Mouse (Mus musculus): ENCODE measurements around the gene Glce.

Gene Glce

DNA sequence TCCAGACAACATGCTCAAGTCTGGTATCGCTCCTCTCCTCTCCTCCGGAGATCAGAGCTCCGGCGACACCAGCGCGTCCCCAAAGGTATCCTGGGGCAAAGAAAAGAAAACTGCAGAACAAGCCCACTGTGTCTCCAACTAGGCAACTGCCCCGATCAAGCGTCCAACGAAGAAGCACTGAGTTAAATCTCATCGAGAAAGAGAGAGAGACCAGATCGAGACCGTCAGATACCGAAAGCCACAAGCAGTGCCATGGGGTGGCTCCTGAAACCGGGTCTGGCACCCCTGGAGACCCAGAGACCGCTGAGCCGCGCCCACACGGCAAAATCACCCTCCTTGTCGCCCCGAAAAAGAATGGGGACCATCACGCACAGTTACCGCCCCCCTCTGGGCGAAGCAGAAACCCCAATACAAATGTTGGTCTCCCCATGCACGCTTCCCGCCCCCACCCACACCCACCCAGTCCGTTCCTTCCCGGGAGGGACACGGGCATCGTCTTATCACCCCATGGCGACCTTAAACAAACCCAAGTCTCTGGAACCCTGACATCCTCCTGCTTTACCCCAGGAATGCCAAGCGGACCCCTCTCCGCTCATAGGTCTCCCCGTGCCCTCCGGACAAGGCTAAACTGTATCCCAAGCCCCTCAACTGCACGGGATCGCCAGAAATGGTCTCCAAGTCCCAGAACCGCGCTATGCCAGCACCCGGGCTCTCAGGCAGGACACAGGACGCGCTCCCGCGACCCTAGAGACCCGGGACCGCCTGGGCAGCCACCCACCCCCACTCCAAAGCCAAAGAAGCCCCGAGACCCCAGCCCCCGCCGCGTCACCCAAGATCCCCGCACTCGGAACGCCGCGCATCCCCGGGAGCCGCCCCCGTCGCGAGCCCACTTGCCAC lies 656 bp downstream of the Glce start:
- DNase-seq, result peak; percentile 6 to 52

DNA sequence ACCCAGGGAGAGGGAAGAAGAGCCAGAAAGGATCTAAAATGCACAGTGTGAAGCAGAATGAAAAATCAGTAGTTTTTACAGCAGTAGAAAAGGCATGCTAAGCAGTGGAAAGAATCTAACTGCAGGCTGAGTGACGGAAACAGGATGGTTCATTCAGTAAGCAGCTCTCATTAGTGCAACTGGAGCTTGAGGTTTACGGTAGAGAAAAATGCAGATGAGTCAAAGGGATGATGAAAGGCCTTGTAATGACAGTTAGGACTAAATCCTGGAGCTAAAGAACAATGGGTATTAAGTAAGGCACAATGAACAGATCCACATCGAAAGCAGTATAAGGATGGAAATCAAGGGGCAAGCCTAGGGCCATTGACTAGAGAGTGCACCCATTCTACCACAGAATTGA lies 3.7 kb downstream of the Glce start:
- DNase-seq, result no peak

DNA sequence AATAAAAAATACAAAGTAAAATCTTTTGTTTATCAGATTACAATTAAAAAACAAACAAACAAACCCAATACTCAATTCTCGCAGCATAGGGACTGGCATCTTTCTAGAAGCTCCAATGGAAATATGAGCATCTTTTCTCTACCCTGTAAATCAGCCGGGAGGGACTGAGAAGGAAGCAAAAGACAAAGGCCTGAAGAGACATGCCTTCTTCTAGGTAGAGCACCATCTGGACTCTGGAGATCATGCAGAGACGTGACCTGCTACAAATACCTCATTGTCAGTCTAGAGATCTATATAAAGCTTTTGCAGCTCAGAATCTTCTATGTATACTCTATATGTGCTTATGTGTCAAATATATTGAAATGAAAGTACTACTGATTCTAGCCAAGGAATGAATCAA lies 6.6 kb downstream of the Glce start:
- no peak for DNase-seq

DNA sequence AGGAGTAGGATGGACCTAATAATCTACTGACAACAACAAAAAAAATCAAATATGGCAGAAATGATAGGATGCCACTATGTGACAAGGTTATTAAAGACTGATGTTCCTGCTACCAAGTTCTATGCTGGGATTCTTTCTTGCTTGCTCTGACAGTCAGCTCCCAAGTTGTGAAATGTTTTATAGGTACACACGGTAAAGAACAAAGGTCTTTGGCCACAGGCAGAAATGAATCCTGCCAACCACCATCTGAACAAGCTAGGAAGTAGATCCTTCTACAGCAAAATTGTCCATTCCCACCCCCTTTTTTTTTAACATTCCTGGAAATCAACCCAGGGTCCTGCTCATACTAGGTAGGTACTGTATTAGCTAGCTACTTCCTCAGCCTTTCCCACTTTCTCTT lies 25.9 kb downstream of the Glce start:
- DNase-seq, result no peak

DNA sequence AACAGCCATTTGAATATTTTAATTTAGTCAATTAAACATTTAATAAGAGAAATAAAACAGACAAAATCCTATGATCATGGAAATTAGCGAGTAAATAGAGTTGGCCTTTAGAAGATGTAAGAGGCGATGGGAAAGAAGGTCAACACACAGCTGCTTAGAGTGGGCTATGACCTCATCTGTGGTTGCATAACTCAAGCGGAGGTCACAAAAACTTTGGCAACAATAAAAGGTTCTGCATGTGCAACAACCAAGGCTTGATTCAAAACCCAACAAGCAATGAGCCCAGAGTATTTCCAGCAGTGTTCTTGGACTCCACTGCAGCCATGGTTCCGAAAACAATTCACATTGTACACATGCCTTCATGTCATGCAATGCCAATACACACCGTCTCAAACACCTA lies 30.9 kb downstream of the Glce start:
- DNase-seq, result peak; percentile 11 to 35

DNA sequence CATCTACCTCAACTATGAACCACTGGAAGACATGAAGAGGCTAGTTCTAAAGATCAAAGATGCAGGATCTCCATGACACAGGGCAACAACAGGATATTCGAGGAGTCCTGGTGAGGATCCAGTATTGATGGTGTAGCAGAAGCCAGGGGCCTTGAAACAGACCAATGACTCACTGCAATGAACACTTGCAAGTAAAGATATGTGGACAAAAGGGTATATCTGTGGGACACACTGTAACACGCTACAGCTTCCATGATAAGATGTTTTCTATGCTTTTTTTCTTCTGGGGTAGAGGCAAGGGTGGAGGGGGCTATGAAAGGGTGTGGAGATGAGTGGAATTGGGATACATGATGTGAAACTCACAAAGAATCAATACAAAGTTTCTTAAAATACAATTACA lies 36.9 kb downstream of the Glce start:
- DNase-seq, result no peak

DNA sequence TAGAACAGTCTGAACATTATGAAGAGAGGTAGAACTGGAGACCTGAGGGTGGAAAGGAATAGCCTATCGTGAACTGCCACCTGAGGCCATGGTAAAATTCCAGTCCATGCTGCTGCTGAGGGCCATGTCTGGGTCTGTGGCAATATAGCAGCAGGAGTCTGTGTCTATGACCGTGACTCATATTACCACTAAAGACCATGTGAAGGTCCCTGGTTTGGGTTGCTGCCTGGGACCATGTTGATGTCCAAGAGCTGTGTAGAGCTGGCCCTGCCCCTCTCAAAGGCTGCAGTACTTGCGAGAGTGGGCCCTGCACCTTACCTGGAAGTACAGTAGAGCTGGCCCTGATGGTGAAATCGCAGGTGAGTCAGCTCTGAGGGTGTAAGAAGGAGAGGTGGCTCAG lies 37.6 kb downstream of the Glce start:
- DNase-seq, result no peak

DNA sequence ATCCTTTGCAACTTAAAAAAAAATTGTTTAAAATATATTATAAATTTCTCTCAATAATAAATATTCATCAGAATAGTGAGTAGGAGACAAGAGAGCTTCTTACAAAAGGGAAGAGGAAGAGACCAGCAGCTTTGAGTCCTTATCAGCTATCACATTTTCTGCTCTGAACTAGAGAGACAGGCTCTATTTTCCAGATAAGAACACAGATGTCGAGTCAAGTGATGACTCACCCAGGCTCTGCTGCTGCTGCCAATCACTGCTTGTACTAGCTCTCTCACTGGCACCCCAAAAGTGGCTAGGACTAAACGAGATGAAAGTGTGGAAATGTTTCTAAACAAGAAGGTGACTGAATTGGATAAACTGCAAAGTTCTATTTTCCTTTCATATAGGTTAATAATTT lies 39.5 kb downstream of the Glce start:
- DNase-seq, result no peak

DNA sequence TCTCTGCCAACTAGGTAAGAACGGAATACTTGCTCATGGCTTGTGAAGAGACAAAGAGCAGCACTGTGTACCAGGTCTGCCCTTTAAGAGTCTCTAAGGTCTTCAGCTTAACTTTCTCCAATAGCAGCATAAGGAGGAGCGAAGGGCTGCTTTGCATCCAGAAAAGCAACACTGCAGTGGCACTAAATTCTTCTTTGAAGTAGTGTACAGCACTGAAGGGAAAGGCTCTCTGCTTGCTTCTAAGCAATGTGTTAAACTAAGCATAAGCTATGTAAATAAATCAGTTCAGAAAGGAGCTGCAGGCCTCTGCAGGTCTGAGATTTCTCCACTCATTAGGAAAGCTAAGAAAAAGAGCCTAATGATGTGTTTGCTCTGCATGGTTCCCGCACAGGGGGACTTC lies 40.9 kb downstream of the Glce start:
- DNase-seq, result no peak

DNA sequence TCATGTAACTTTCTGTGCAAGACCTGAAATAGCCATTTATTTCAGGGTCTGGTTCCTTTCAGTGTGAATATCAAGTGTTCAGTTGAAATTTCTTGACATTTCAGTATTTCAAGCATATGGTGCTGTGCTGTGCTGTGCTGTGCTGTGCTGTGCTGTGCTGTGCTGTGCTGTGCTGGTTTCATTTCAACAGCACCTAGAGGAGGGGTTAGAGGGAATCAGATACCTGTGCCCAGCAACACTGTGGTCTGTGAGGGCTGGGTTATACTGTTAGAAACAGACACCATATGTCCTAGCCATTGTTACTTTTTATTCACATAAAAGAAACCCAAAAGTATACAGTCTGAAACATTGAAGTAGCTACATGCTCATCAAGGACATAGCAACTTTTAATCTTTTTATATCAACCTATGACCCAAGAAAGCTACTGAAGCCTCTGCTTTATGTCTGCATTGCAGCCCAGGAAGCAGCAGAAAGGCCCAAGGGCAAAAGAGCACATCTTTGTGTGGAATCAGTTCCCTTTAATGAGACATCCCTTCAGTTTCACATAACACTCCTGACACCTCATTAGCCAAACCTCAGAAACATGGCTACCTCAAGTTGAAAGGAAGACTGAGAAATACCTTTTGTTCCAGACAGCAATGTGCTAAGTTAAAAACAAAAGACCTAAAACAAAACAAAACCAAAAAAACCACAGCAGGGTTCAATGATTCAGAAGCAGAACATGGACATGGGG lies 42.3 kb downstream of the Glce start:
- DNase-seq, result no peak

DNA sequence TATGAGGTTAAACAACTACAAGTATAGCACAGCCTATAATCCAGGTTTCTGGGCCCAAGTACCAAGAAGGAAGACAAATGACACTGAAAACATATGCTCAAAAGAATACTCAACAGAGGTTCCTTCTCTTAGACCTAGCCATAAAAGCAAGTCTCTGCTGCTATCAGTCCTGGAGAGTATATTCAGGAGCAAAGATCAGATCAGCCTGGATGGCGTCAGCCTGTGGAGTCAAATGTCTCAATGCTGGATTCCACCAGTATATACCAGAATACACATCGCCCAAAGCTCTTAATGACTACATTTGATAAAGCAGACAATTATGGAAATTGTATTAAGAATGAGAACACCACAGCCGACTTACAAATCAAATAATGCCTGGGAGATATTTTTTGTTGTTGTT lies 60.2 kb downstream of the Glce start:
- no peak for DNase-seq

DNA sequence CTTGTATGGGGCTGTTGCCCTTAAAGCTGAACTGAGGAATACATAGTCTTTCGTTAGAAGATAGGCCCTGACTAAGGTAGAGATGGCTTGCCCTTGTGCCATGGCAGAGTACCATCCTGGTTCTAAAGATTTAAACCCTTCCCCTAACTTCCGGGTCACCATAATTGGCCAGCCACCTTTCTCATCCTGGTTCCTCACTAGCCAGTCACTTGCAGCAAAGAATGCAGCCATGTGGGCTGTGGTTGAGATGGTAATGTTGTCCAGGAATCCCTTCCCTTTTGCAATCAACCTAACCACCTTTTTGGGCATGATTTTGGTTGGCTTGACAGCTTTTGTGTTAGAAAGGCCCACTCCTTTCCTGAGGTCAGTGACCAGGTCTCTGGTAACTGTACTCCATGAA lies 62.0 kb downstream of the Glce start:
- no peak for DNase-seq

DNA sequence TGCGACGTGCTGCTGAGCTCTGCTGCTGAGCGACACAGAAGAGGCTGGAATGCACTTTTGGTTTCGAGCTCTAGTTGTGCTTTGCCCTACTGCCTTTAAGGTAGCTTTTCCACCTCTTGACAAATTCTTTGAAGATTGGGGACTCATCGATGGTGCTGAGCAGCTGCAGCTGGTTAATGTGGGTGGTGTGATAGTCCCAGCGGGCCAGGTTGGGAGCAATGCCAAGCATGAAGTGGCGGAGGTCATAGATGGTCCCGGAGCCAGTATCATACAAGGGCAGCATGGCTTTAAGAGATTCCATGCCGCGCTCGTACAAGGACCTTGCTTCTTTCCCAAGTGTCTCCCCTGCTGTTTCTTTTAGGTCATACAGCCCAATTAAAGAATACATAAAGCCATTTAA lies 62.5 kb downstream of the Glce start:
- no peak for DNase-seq

DNA sequence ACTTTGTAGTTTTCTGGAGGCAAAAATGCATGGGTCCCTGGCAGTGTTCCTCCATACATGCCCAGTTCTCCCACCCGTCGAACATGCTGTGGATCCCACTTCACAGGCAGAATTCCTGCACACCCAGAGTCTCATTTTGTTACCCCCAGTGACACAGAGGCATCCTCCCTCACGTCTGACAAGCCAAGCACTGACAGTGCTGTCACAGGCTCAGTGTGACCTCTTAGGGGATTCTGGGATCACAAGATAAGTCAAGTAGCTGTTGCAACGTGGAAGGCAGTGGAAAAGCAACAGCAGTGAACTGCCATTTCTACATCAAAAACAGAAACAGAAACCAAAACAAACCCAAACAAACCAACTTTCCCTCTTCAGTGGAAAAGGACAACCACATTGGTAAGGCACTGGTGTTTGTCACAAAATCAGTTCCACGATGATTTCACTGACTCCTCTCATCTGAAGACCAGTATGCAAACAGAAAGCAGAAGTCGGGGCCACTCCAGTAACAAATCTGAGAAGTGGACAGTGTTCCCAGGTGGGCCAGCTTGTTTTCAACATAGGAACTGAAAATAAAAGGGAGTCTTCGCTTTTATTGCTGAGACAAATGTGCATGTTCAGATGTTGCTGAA lies 64.5 kb downstream of the Glce start:
- DNase-seq, result no peak

DNA sequence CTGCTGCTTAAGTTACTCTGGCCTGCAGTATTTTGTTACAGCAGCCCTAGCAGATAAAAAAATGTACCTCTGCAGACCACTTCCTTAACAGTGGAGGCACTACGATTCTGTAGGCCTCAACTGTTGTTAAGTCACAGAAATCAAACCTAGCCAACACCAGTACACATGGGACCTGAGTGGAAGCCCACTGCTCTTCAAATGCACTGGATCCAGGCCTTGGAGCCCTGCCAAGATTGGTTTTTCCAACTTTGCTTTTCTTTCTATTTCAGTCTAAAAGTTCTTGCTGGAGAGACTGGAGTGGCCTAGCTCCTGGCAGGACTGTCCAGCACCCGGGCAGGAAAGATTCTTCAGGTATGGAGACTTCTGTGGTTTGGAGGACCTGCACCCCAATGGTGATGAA lies 66.2 kb downstream of the Glce start:
- DNase-seq, result no peak

DNA sequence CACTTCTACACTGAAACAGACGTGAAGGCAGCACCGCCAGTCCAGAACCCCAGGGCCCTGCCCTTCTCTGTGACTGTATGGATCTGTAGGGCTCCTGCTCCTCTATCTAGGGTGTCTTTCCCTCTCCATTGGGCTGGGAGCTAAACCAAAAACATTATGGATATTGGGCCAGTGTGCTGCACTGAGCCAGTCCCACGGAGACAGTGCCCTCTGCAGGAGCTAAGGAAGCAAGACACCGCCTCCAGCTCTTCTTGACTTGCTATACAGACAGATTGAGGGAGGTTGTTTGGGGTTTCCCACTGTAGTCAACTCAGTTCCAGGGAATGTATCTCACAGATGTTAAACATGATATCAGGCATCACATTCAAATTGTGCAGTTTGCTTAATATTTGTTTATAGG lies 71.7 kb downstream of the Glce start:
- DNase-seq, result peak; percentile 40 to 61

DNA sequence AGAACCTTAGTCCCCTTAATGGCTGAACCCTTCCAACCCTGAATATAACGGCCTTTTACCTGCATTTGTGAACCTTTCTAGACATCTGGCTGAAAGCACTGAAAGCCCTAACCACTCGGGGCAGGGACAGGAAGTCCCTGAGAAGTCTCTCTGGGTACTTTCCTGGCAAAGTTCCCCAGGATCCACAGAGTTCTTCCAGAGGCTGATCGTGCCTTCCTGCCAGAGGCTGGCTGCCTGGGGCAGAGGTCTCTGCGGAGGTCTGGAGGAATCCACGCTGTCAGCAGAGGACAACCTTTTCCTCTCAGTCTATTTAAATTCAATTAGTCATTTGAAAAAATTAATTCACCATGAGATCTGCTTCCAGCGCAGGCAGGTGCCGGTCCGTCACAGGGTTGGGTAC lies 73.3 kb downstream of the Glce start:
- DNase-seq, result peak; percentile 56 to 67

DNA sequence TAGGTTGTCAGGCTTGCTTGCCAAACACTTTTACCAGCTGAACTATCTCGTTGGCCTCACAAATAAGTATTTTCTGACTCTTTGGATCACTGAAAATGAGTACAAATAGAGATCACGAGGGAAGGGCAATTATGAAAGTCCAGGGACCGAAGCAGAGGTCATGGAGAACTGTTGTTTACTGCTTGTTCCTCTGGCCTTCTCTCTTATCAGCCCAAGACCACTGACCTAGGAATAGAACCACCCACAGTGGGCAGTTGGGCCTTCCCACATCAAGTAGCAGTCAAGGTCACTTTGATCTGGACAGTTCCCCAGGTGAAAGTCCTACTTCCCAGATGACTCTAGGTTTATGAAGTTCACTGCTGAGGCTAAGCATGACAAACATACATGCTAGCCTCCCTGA lies 80.3 kb downstream of the Glce start:
- no peak for DNase-seq

DNA sequence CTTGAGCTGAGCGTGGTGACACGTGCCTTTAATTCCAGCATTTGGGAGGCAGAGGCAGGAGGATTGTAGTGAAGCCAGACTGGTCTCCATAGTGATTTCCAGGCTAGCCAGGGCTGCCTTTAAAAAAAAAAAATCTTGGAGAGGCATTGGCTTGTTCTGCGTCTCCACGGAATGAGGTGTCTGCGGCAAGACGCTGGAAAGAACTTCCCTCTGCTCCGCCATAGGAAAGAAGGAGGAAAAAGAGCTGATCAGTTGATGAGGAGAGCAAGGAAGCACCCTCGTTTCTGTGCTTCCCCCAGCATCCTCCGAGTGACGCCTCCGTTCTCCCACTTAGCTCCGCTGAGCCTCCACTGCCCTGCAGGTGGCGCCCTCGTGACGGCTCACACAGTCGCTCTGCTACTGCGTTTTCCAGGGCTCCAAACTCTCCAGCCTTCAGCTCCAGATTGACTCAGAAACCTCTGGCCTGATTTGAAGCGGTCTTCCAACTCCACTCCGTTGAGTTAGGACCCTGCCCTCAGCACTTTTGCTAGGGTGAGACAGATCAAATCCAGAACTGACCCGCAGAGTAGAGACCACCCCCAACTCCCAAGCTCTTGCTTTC lies 82.3 kb downstream of the Glce start:
- peak; percentile 81 to 96 for DNase-seq

DNA sequence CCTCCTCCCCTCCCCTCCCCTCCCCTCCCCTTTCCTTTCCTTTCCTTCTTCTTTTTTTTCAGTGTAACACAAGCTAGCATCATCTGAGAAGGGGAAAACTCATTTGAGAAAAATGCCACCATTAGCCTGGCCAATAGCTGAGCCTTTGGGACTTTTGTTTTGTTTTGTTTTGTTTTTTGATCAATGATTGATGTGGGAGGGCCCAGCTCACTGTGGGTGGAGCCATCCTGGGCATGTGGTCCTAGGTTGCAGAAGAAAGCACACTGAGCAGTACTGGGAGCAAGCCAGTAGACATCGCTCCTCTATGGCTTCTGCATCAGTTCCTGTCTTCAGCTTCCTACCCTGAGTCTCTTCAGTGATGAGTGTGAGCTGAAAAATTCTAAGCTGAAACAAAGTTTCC lies 86.6 kb downstream of the Glce start:
- DNase-seq, result peak in 1 of 2 experiments; percentile 25

DNA sequence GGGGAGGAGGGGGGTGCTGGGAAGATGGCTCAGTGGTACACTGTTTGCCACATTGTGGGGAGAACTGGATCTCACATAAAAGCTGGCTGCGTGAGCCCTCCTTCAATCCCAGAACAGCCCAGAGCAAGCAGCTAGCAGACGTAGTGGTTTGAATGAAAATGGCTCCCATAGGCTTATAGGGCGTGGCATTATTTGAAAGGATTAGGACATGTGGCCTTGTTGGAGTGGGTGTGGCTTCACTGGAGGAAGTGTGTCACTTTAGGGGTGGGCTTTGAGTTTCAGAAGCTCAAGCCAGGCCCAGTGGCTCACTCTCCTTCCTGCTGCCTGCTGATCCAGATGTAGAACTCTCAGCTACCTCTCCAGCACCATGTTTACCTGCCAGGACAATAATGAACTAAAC lies 90.2 kb downstream of the Glce start:
- no peak for DNase-seq

DNA sequence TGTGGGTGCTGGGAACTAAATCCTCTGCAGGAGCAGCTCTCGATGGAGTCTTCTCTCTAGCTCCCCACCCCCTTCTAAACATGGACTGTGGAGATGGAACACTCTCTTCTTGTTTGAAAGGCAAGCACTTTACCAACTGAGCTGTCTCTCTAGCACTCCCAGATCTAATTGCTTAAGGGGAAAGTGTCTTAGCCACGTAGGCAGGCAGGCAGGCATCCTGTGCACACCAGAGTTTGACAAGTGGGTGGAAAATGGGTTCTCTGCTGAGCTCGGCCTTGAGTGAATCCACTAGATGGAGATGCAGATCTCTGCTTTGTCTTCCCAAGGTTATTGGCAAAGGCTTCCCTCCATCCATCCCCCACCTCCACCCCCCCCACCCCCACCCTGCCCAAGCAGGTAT lies 94.4 kb downstream of the Glce start:
- DNase-seq, result no peak

DNA sequence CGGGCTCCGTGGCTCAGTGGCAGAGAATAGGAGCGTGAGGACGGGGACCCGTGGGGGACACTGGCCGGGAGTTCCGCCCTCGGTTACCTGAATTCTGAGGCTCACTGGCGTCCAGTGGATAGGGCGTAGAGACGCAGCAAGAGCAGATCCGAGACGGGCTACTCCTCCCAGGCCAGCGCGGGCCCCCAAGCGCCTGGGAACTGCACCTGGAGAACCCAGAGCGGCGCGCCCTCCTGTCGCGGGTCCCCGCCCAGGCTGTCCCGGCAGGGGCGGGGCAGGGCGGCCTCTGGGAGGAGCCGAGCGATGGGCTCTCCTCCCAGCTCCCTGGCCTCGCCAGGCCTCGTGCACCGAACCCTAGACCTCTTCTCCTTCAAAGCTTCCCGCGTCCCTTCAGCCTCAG lies 95.9 kb downstream of the Glce start, which contains the start of gene Paqr5:
Gene Paqr5 (minus strand): TSS at position 257 of the 400 bp plus-strand sequence.
- peak; percentile 86 to 92 for DNase-seq

All from kidney, postnatal 36 days (tissue).